Mouse (Mus musculus) hindbrain, embryonic 12.5 days (tissue): ENCODE measurements at regions not wholly inside any gene's neighbourhood (a gene's known extent, or its start where the extent isn't known, plus 50 kb on each side); places are given as distances from the start of the nearest gene placed in this dataset.

ENCODE experiments used
- ATAC-seq: fragments of 200-750 bp; cut with Nextera tagmentation; 2 replicates; pipeline ENCODE4 v1.8.0; 2017; ENCODE audit warnings: moderate TSS enrichment; ENCODE audit not compliant: low FRiP score
- H3K27ac ChIP-seq: fragments of 300-500 bp; sonication (generic); 2 replicates; pipeline ENCODE4 v1.5.1; 2016; ENCODE audit warnings: mild to moderate bottlenecking
- H3K27me3 ChIP-seq: fragments of 300-500 bp; sonication (generic); 2 replicates; pipeline ENCODE4 v1.6.1; 2016; ENCODE audit warnings: mild to moderate bottlenecking
- H3K36me3 ChIP-seq: fragments of 300-500 bp; sonication (generic); 2 replicates; pipeline ENCODE4 v1.6.1; 2016; ENCODE audit warnings: mild to moderate bottlenecking
- H3K4me1 ChIP-seq: fragments of 300-500 bp; sonication (generic); 2 replicates; pipeline ENCODE4 v1.6.1; 2016
- H3K4me2 ChIP-seq: fragments of 300-500 bp; sonication (generic); replicated peaks from 2 replicates; pipeline ENCODE4 v1.6.1; 2016; ENCODE audit warnings: mild to moderate bottlenecking
- H3K4me3 ChIP-seq: fragments of 300-500 bp; sonication (generic); 2 replicates; pipeline ENCODE4 v1.5.1; 2016; ENCODE audit warnings: mild to moderate bottlenecking
- H3K9ac ChIP-seq: fragments of 300-500 bp; sonication (generic); 2 replicates; pipeline ENCODE4 v1.6.1; 2016; ENCODE audit warnings: mild to moderate bottlenecking, moderate library complexity
- H3K9me3 ChIP-seq: fragments of 300-500 bp; sonication (generic); replicated peaks from 2 replicates; pipeline ENCODE4 v1.6.1; 2016; ENCODE audit warnings: mild to moderate bottlenecking
- WGBS: fragments of 180-500 bp; shearing (Covaris S2); methylation state at CpG from one replicate; pipeline ENCODE4 v1.1.7; 2016; 5-methylcytosine and 5-hydroxymethylcytosine counted together

- no peak overlapping the region for H3K4me2 ChIP-seq
- no peaks in the 10 kb centered on the region for H3K4me1 ChIP-seq
- 82% methylated on average over 5 of the region's 5 CpGs for WGBS
- no peak for ATAC-seq
- H3K27ac ChIP-seq = no peak overlapping the region
- no peaks in the 10 kb centered on the region for H3K9me3 ChIP-seq
- H3K36me3 ChIP-seq = no peaks in the 10 kb centered on the region
- no peak overlapping the region for H3K4me3 ChIP-seq
- H3K9ac ChIP-seq = no peak overlapping the region
- H3K27me3 ChIP-seq = no peaks in the 10 kb centered on the region
Measured at GRCm38 (mm10) chr19:16044169-16044568, 59.4 kb upstream of the Cep78 start.

DNA sequence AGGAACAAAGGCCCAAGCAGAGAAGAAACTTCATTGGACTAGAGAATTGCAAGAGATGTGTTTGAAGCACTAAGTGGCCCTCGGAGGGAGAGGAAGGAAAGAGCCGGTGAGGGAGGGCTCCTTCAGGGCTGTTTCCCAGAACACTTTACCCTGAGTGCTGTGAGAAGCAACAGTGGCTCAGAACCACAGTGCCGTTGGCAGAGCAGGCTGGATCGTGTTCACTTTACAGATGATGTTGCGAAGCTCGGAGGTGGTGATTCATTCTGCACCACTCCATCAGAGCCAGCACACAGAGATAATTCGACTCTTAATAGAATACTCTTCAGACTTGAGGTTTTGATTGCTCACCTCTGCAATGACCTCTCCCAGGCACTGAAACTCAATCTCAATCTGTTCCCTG is 58.2 kb upstream of the Cep78 start:
- no peak for ATAC-seq
- H3K4me1 ChIP-seq = no peaks in the 10 kb centered on the region
- 91% methylated on average over 7 of the region's 7 CpGs for WGBS

DNA sequence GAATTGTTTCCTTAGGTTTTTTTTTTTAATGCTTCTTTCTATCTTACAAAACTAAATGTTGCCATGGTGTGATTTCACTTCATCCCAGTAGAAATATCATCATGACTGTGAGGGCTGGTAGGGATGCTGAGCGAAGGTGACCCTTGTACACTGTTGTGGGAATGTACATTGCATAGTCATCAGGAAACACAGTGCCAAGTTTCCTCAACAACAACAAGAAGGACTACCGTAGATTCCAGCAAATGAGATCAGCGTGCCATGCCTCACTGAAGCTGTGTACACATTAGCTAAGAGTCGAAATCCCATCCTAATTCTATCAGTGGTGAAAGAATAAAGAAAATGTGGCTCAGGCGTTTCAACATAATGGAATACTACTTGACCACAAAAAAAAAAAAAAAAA is 57.1 kb upstream of the Cep78 start:
- ATAC-seq = no peak
- no peaks in the 10 kb centered on the region for H3K27me3 ChIP-seq
- no peaks in the 10 kb centered on the region for H3K9me3 ChIP-seq
- H3K27ac ChIP-seq = no peak overlapping the region
- H3K4me1 ChIP-seq = no peaks in the 10 kb centered on the region
- WGBS = 87% methylated on average over 5 of the region's 5 CpGs
- no peak overlapping the region for H3K9ac ChIP-seq
- no peaks in the 10 kb centered on the region for H3K36me3 ChIP-seq
- no peak overlapping the region for H3K4me3 ChIP-seq
- H3K4me2 ChIP-seq = no peak overlapping the region

More for the DNA sequence above, 58.2 kb upstream of the Cep78 start:
- no peaks in the 10 kb centered on the region for H3K9me3 ChIP-seq
- no peaks in the 10 kb centered on the region for H3K36me3 ChIP-seq
- no peak overlapping the region for H3K4me2 ChIP-seq
- no peaks in the 10 kb centered on the region for H3K27me3 ChIP-seq
- no peak overlapping the region for H3K9ac ChIP-seq
- no peak overlapping the region for H3K4me3 ChIP-seq
- no peak overlapping the region for H3K27ac ChIP-seq

- 84% methylated on average over 12 of the region's 12 CpGs for WGBS
Measured at GRCm38 (mm10) chr19:16037806-16038205, 53.0 kb upstream of the Cep78 start.

More at GRCm38 (mm10) chr19:16037806-16038205, 53.0 kb upstream of the Cep78 start:
- no peak overlapping the region for H3K4me3 ChIP-seq
- H3K9me3 ChIP-seq = no peaks in the 10 kb centered on the region
- no peak overlapping the region for H3K9ac ChIP-seq
- H3K27ac ChIP-seq = no peak overlapping the region
- H3K4me1 ChIP-seq = no peaks in the 10 kb centered on the region
- H3K27me3 ChIP-seq = no peaks in the 10 kb centered on the region
- no peak for ATAC-seq
- no peaks in the 10 kb centered on the region for H3K36me3 ChIP-seq
- no peak overlapping the region for H3K4me2 ChIP-seq
